Mouse (Mus musculus) right cerebral cortex, postnatal 4 days (tissue): ENCODE measurements at regions not wholly inside any gene's neighbourhood (a gene's known extent, or its start where the extent isn't known, plus 50 kb on each side); places are given as distances from the start of the nearest gene placed in this dataset.

Experiments used
- DNase-seq: peaks from one replicate; pipeline ENCODE4 v3.0.0-alpha.2; 2022

DNA sequence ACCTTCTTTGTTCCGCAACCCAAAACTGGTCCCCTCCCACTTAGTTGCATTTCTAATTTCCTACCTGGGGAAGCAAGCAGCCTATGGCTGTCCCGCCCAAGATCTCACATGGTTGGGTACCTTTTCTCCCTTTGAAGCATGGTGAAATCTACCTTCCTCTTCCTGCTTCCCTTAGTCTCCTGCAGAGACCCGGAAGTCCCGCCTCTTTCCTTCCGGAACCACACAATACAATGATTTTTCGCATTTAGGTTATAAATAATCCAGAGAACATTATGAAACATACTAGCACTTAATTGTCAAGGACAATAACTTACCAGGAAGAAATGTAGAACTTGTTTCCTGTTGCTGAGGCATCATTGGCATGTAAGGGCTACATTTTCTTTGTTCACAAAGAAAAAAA lies 58.8 kb downstream of the 1700009N14Rik start:
- no peak for DNase-seq

- DNase-seq: no peak
Observed at GRCm38 (mm10) chr4:39527492-39527891, 77.4 kb downstream of the 1700009N14Rik start.

GRCm38 (mm10) chr4:39528661-39529060 lies 78.6 kb downstream of the 1700009N14Rik start:
- no peak for DNase-seq

DNA sequence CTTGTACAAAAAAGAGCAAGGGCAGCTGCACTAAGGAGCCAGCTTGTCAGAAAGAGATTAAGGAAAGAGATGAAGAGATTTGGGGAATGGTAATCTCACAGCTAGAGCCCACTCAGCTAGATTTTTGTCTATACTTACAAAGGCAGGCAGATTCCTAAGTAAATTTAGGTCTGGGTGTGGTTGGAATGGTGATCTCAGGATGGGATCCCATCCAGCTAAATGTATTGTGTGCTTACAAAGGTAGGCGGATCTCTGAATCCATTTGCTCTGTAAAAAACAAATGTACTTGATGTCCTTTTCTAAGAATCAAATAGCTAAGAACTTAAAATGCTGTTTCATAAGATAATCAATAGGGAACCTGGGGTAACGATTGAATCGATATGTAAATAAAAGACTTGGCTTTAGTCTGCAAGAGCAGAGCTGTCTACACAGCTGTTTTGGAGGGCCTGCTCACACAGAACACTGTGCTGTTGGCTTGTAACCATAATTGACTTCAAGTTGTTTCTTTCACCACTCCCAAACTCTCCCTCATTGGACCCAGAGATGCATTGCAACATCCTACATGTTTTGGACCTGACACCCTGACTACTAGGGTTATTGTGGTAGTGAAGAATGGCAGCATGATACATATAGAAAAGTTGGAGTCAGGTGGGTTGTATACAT lies 106.1 kb downstream of the 1700009N14Rik start:
- DNase-seq: no peak

DNA sequence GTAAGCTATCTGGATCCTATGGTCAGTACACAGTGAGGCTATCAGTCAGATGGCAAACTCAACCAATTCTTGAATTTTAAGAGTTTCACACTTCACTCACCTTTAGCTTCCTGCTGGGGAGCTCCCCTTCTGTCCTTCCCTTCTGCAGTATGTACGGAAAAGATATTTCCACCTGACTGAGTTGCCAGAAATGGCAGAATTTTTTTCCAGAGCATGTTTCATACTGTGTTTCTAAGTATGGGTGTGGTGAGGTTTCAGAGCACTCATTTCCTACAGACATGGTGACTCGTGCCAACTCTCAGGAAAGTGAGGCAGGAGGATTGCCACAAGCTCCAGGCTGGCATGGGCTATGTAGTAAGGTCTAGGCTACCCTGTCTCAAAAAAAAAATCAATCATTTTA lies 147.3 kb downstream of the 1700009N14Rik start:
- no peak for DNase-seq

- no peak for DNase-seq
Observed at GRCm38 (mm10) chr4:39605046-39605445, 155.0 kb downstream of the 1700009N14Rik start.

- no peak for DNase-seq
Observed at GRCm38 (mm10) chr4:39644136-39644535, 194.0 kb downstream of the 1700009N14Rik start.

GRCm38 (mm10) chr4:39644849-39645248 lies 194.8 kb downstream of the 1700009N14Rik start:
- no peak for DNase-seq

DNA sequence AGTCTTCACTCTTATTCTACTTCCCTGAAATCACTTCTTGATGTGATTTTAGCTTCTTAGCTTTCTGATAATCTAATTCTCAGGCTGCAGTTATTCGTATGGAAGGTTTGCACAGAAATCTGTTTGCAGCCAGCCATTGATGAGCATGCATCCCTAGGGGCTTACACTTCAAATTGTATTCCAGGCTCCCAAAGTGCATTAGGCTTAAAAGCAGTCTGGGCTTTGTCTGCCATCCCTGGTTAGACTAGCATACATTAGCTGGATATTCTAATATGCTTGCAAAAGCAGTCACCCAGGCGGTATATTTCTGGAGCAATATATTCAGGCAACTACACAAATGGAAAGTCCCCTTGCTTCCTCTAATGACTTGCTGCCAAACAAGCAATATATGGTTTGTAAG lies 210.4 kb downstream of the 1700009N14Rik start:
- DNase-seq: no peak

DNA sequence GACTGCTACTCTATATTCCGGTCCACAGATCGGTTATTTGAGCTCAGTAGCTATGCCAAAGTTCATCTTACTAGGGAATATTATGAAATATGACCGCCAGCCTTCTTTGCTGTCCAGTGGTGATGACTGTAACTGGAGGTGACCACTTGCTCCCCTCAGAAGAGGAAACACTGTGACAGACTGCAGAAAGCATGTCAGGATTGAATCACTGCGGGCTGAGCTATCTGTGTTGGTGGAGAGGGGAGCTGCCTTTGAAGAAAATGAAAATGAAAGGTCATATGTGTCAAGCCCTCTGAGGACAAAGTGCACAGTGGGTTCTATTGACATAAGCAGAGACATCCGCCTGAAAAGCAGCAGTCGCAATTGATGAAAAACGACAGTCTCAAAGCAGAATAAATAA lies 222.5 kb downstream of the 1700009N14Rik start:
- no peak for DNase-seq

- DNase-seq: no peak
Observed at GRCm38 (mm10) chr4:39695236-39695635, 245.1 kb downstream of the 1700009N14Rik start.

DNA sequence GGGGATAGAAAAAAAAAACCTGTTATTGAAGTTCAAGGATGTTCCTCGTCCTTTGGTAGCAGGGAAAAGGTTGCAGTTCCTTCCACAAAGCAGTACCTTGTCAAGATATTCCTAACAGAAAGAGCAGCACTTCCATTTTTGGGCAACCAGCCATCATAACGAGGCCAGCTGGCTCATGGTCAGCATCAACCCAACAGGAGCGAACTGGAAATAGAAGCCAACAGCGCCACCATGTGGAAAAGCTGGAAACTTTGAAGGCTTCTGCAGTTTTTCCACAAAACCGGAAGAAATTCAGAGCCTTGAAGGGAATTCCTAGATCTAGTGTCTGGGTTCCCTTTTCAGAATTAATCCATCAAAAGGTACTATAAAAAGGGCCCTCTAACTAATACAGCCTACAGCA lies 247.5 kb downstream of the 1700009N14Rik start:
- peak; percentile 78 for DNase-seq

GRCm38 (mm10) chr4:39699347-39699746 lies 249.3 kb downstream of the 1700009N14Rik start:
- DNase-seq: no peak

DNA sequence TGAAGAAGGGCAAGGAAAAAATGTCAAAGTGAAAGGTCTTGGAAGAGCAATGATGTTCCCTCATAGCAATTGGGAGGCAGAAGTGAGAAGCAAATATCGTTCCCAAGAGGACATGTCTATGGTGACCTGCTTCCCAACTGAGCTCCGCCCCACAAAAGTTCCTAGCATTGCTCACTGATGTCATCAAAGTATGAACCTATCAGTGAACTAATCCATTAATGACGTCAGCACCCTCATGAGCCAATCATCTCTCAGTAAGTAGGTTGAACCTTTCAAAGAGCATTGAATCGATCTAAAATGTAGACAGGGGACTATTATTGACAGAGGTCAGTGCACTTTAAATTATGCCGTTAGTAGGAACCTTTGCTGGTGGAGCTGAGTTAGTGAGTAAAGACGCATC lies 267.4 kb downstream of the 1700009N14Rik start:
- DNase-seq: no peak

GRCm38 (mm10) chr4:39718691-39719090 lies 268.6 kb downstream of the 1700009N14Rik start:
- DNase-seq: no peak

DNA sequence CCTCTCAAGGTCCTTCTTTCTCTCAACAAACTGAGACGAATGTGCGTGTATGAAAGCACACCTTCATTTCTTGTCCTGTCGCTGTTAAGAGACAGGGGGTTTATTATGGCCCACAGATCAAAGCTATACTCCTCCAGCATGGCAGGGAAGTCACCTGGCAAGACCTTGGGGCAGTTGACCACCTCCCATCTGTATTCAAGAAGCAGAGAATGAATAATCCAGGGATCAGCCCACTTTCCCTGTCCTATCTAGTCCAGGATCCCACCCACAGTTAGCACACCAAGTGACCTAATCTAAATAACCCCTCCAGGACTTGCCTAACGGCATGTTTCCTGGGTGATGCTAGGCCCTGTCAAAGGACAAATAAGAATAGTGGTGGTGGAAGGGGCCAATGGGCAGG lies 269.9 kb downstream of the 1700009N14Rik start:
- DNase-seq: no peak

- no peak for DNase-seq
Observed at GRCm38 (mm10) chr4:39721524-39721923, 271.4 kb downstream of the 1700009N14Rik start.

DNA sequence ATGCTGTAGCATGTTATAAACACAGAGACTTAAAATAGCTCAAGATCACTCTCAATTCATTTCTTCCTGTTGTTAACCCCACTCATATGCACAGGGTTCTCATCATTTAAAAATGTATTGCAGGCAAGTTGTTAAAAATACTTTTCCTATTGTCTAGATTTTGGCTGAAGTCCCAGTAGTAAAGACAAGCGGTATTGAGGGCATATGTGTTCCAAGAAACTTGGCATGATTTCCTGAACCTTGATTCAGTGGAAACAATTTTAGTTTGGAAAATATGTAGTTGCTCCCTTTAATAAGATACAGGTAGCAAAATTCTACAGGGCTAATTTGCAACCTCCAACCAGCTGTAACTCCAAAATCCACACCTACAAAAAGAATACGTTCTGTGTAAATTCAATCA lies 315.5 kb downstream of the 1700009N14Rik start:
- no peak for DNase-seq

DNA sequence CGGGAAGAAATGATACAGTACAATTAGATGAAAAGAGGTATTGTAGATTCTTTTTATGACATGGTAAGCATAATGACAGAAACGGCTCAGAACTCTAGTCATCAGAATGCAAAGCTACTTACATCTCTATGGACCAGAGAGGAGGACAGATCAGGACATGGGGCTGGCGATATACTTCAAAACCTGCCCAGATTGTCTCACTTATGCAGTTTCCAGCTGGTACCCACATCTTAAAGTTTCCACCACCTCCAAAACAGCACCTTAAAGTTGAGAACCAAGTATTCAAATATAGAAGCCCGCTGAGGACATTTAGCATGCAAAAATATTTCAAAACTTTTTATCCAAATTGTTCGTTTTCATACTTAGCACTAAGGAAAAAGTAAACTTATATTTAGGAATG lies 341.0 kb downstream of the 1700009N14Rik start:
- DNase-seq: no peak

- DNase-seq: no peak
Observed at GRCm38 (mm10) chr4:39809950-39810349, 332.9 kb upstream of the Aco1 start.

DNA sequence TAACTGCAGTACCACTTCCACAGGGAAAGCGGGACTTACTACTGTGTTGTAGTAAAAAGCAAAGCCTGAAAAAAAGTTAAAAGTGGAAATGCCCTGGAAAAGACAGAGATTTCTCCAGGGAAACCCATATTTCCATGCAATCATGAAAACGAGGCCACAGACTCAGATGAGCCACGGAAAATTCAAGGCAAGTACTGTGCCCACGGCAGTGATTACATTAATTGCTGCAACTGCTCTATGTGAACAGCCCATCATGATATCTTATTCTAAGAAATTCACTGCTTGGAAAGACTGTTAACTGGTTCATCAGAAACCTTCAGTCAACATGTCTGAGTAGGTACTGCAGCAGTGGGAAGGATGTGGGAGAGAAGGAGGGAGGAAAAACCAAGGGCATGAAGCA lies 330.1 kb upstream of the Aco1 start:
- no peak for DNase-seq

DNA sequence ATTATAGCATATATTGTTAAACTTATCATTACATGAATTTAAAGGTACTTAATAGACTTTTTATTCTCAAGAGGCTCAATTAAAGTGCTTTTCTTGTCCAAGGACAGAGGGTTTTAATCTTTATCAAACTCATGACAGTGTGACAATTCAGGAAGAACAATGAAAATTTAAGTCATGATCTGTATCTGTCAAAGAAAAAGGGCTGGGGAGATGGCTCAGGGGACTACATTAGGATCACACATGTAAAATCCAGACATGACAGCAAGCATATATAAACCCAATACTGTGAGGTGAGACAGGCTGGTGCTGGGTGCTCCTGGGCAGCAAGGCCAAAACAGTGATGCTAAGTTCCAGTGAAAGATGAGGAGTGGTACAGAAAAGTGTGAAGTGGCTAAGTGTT lies 327.3 kb upstream of the Aco1 start:
- DNase-seq: no peak

GRCm38 (mm10) chr4:39817675-39818074 lies 325.2 kb upstream of the Aco1 start:
- no peak for DNase-seq

DNA sequence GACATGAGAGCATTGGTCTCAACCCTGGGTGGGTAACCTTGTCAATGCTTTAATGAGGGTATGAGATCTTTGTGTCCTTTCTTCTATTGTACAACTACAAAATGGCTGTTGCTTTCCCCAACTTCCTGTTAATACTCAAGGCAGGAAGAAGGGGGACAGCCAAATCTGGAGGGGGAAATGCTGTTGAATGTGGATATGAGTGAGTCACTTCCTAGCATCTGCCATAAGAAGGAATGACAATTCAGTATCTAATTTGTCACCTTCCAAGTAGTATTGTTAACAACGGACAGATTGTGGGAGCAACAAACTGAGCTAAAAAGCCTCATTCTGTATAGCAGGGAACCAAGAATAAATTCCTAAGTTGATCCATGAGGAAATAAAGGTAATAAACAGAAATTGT lies 309.2 kb upstream of the Aco1 start:
- no peak for DNase-seq
